Mouse (Mus musculus): ENCODE measurements around the gene Ube2d3.

DNA sequence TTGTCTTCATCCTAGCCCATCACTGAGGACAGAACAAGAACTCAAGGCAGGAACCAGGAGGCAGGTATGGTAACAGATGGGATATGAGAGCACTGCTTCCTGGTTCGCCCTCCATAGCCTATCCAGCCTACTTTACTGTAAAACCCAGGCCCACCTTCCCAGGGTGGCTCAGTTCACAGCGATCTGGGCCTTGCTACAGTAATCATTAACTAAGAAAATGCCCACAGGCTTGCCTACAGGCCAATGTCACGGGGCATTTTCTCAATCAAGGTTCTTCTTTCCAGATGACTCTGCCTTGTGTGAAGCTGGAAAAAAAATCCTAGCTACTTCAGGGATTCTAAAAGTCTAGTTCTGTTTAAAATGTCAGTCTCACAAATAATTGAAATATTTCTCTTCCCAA lies 43.7 kb downstream of the Ube2d3 start:
- no peak for TF ChIP-seq CTCF (IDR thresholded peaks at IDR 0.05; ENCODE audit: low read depth)
- no peak for TF ChIP-seq EP300 (optimal IDR thresholded peaks at IDR 0.05)

All from stomach, postnatal 0 days (tissue).